Mouse (Mus musculus) liver, embryonic 12.5 days (tissue): ENCODE results near the gene Lcor. TPM values are rescaled to one million over a fixed set of nuclear protein-coding genes. Genes with fewer than 3 reads are reported as not detected.
A peak's percentile ranks its signal among the peaks of the same experiment; 100 is the strongest.

ENCODE experiments used
- ATAC-seq: fragments of 200-750 bp; cut with Nextera tagmentation; 2 replicates; pipeline ENCODE4 v1.8.0; 2017; ENCODE audit warnings: moderate number of reproducible peaks, mild to moderate bottlenecking, moderate library complexity
- H3K27ac ChIP-seq: fragments of 300-500 bp; sonication (generic); 2 replicates; pipeline ENCODE4 v1.5.1; 2016; ENCODE audit warnings: mild to moderate bottlenecking
- H3K27me3 ChIP-seq: fragments of 300-500 bp; sonication (generic); replicated peaks from 2 replicates; pipeline ENCODE4 v1.6.1; 2016; ENCODE audit warnings: mild to moderate bottlenecking, moderate library complexity
- H3K36me3 ChIP-seq: fragments of 300-500 bp; sonication (generic); 2 replicates; pipeline ENCODE4 v1.6.1; 2016; ENCODE audit warnings: mild to moderate bottlenecking, moderate library complexity
- H3K4me1 ChIP-seq: fragments of 300-500 bp; sonication (generic); 2 replicates; pipeline ENCODE4 v1.6.1; 2016
- H3K4me2 ChIP-seq: fragments of 300-500 bp; sonication (generic); 2 replicates; pipeline ENCODE4 v1.6.1; 2016; ENCODE audit warnings: mild to moderate bottlenecking, moderate library complexity
- H3K4me3 ChIP-seq: fragments of 300-500 bp; sonication (generic); 2 replicates; pipeline ENCODE4 v1.5.1; 2016; ENCODE audit warnings: mild to moderate bottlenecking, moderate library complexity
- H3K9ac ChIP-seq: fragments of 300-500 bp; sonication (generic); 2 replicates; pipeline ENCODE4 v1.6.1; 2016; ENCODE audit warnings: mild to moderate bottlenecking, moderate library complexity
- H3K9me3 ChIP-seq: fragments of 300-500 bp; sonication (generic); replicated peaks from 2 replicates; pipeline ENCODE4 v1.6.1; 2016; ENCODE audit warnings: mild to moderate bottlenecking, moderate library complexity
- WGBS: fragments of 180-500 bp; shearing (Covaris S2); methylation state at CpG from one replicate; pipeline ENCODE4 v1.1.7; 2016; ENCODE audit not compliant: insufficient replicate concordance; 5-methylcytosine and 5-hydroxymethylcytosine counted together
- polyA plus RNA-seq: library from polyadenylated mRNA; unstranded; fragments of >200 nt; fragmentation: Nextera tagmentation; extraction: Ambion mirVana; gene quantifications from 2 replicates; pipeline ENCODE4 v1.2.1, GENCODE M21; 2016

Lcor gene
- polyA plus RNA-seq, 1 experiment from 2014 or later: 7.9 TPM

- Histone ChIP-seq H3K4me3 (no peak overlapping the region), H3K4me1 (peaks cover 61% of the 10 kb centered on the region), H3K9me3 (peaks cover 3% of the 10 kb centered on the region), H3K27ac (peak overlapping the region; percentile 36; the same call in 1 of the 2 replicates), H3K9ac (no peak overlapping the region), H3K27me3 (no peaks in the 10 kb centered on the region), H3K4me2 (no peak overlapping the region), H3K36me3 (no peaks in the 10 kb centered on the region)
- ATAC-seq: no peak
- 65% methylated on average over 7 of the region's 7 CpGs for WGBS
These were observed 32.9 kb upstream of the Lcor start for GRCm38 (mm10) chr19:41449415-41450075.

GRCm38 (mm10) chr19:41452166-41452565, 30.3 kb upstream of the Lcor start:
- WGBS: 11% methylated on average over 3 of the region's 3 CpGs
- peak; percentile 79 for ATAC-seq
- H3K27ac ChIP-seq: no peak overlapping the region
- H3K4me2 ChIP-seq: no peak overlapping the region
- H3K4me3 ChIP-seq: no peak overlapping the region
- H3K4me1 ChIP-seq: peaks cover 52% of the 10 kb centered on the region
- no peaks in the 10 kb centered on the region for H3K27me3 ChIP-seq
- H3K9ac ChIP-seq: no peak overlapping the region
- no peaks in the 10 kb centered on the region for H3K36me3 ChIP-seq
- peaks cover 16% of the 10 kb centered on the region for H3K9me3 ChIP-seq

- Histone ChIP-seq H3K9me3 (peaks cover 16% of the 10 kb centered on the region), H3K4me1 (peaks cover 47% of the 10 kb centered on the region), H3K36me3 (no peaks in the 10 kb centered on the region), H3K4me2 (peak overlapping the region; percentile 44), H3K4me3 (peak overlapping the region; percentile 13; the same call in 1 of the 2 replicates), H3K27me3 (no peaks in the 10 kb centered on the region), H3K9ac (peak overlapping the region; percentile 39; the same call in 1 of the 2 replicates), H3K27ac (peak overlapping the region; percentile 80)
- WGBS: 65% methylated on average over 5 of the region's 7 CpGs
- no peak for ATAC-seq
These were observed 27.8 kb upstream of the Lcor start for GRCm38 (mm10) chr19:41454601-41455000.

GRCm38 (mm10) chr19:41455091-41455626, 27.3 kb upstream of the Lcor start:
- Histone ChIP-seq H3K9me3 (peaks cover 16% of the 10 kb centered on the region), H3K9ac (no peak overlapping the region), H3K4me3 (peak overlapping the region; percentile 13; the same call in 1 of the 2 replicates), H3K27ac (peak overlapping the region; percentile 80), H3K36me3 (no peaks in the 10 kb centered on the region), H3K4me1 (peaks cover 47% of the 10 kb centered on the region), H3K4me2 (peak overlapping the region; percentile 44), H3K27me3 (no peaks in the 10 kb centered on the region)
- 34% methylated on average over 6 of the region's 6 CpGs for WGBS
- peak; percentile 78 for ATAC-seq

- WGBS: 67% methylated on average over 5 of the region's 5 CpGs
- H3K4me1 ChIP-seq: peaks cover 30% of the 10 kb centered on the region
- no peak for ATAC-seq
- H3K36me3 ChIP-seq: no peaks in the 10 kb centered on the region
- H3K27me3 ChIP-seq: no peaks in the 10 kb centered on the region
- no peak overlapping the region for H3K4me2 ChIP-seq
- H3K27ac ChIP-seq: no peak overlapping the region
- no peak overlapping the region for H3K9ac ChIP-seq
- H3K9me3 ChIP-seq: peaks cover 16% of the 10 kb centered on the region
- H3K4me3 ChIP-seq: no peak overlapping the region
These were observed 25.3 kb upstream of the Lcor start for GRCm38 (mm10) chr19:41457181-41457580.

- Histone ChIP-seq H3K4me3 (no peak overlapping the region), H3K36me3 (no peaks in the 10 kb centered on the region), H3K9ac (no peak overlapping the region), H3K27me3 (no peaks in the 10 kb centered on the region), H3K4me1 (peaks cover 3% of the 10 kb centered on the region), H3K4me2 (no peak overlapping the region), H3K9me3 (no peaks in the 10 kb centered on the region), H3K27ac (no peak overlapping the region)
- ATAC-seq: no peak
- WGBS: 63% methylated on average over 9 of the region's 9 CpGs
These were observed 20.2 kb upstream of the Lcor start for GRCm38 (mm10) chr19:41462166-41462735.

- Histone ChIP-seq H3K4me3 (no peak overlapping the region), H3K4me2 (no peak overlapping the region)
- 72% methylated on average over 5 of the region's 5 CpGs for WGBS
These were observed 18.6 kb upstream of the Lcor start for GRCm38 (mm10) chr19:41463841-41464240.

GRCm38 (mm10) chr19:41466475-41466874, 16.0 kb upstream of the Lcor start:
- ATAC-seq: no peak
- WGBS: 48% methylated on average over 3 of the region's 3 CpGs
- Histone ChIP-seq H3K9ac (no peak overlapping the region), H3K27me3 (no peaks in the 10 kb centered on the region), H3K4me2 (no peak overlapping the region), H3K9me3 (no peaks in the 10 kb centered on the region), H3K4me3 (no peak overlapping the region), H3K36me3 (no peaks in the 10 kb centered on the region), H3K4me1 (no peaks in the 10 kb centered on the region), H3K27ac (no peak overlapping the region)

More at GRCm38 (mm10) chr19:41463841-41464240, 18.6 kb upstream of the Lcor start:
- Histone ChIP-seq H3K4me1 (no peaks in the 10 kb centered on the region), H3K9me3 (no peaks in the 10 kb centered on the region), H3K27ac (no peak overlapping the region), H3K9ac (no peak overlapping the region), H3K27me3 (no peaks in the 10 kb centered on the region), H3K36me3 (no peaks in the 10 kb centered on the region)
- no peak for ATAC-seq

GRCm38 (mm10) chr19:41473566-41474135, 8.8 kb upstream of the Lcor start:
- Histone ChIP-seq H3K4me1 (peaks cover 14% of the 10 kb centered on the region), H3K4me2 (no peak overlapping the region), H3K27me3 (no peaks in the 10 kb centered on the region), H3K36me3 (no peaks in the 10 kb centered on the region), H3K27ac (no peak overlapping the region), H3K4me3 (no peak overlapping the region), H3K9ac (no peak overlapping the region), H3K9me3 (no peaks in the 10 kb centered on the region)
- 83% methylated on average over 7 of the region's 7 CpGs for WGBS
- no peak for ATAC-seq

- H3K4me2 ChIP-seq: no peak overlapping the region
- H3K4me1 ChIP-seq: peaks cover 14% of the 10 kb centered on the region
- peak; percentile 35; the same call in 1 of the 2 replicates for ATAC-seq
- no peak overlapping the region for H3K9ac ChIP-seq
- WGBS: 43% methylated on average over 2 of the region's 2 CpGs
- 0 out of 2 replicates have a peak, but pooled peaks cover 5% of the 10 kb centered on the region for H3K27me3 ChIP-seq
- no peaks in the 10 kb centered on the region for H3K36me3 ChIP-seq
- no peak overlapping the region for H3K4me3 ChIP-seq
- H3K9me3 ChIP-seq: no peaks in the 10 kb centered on the region
- H3K27ac ChIP-seq: peak overlapping the region; percentile 58
These were observed 7.5 kb upstream of the Lcor start for GRCm38 (mm10) chr19:41474943-41475342.

GRCm38 (mm10) chr19:41476530-41477249, 5.7 kb upstream of the Lcor start:
- Histone ChIP-seq H3K4me2 (no peak overlapping the region), H3K9me3 (no peaks in the 10 kb centered on the region), H3K4me1 (peaks cover 20% of the 10 kb centered on the region), H3K9ac (no peak overlapping the region), H3K27me3 (0 out of 2 replicates have a peak, but pooled peaks cover 5% of the 10 kb centered on the region), H3K27ac (no peak overlapping the region), H3K4me3 (no peak overlapping the region), H3K36me3 (no peaks in the 10 kb centered on the region)
- no peak for ATAC-seq
- WGBS: 80% methylated on average over 3 of the region's 3 CpGs
